Mouse (Mus musculus) adrenal gland, postnatal 0 days (tissue): ENCODE data around the gene Vps9d1. TPM values are rescaled to one million over a fixed set of nuclear protein-coding genes. Genes with fewer than 3 reads are reported as not detected.

Experiments
- polyA plus RNA-seq: library from polyadenylated mRNA; unstranded; fragments of >200 nt; fragmentation: Nextera tagmentation; extraction: Ambion mirVana; gene quantifications from 2 replicates; pipeline ENCODE4 v1.2.1, GENCODE M21; 2015

The Vps9d1 gene
- polyA plus RNA-seq: 17.0 and 18.7 TPM in 2 replicates

GRCm38 (mm10) chr8:123254099-123254885 is at the start of gene Vps9d1, which contains the start of gene Zfp276:
Gene Vps9d1 (minus strand): TSS chr8:123254348.
Gene Zfp276 (plus strand): TSS chr8:123254195.

GRCm38 (mm10) chr8:123235520-123236497 is 18.3 kb downstream of the Vps9d1 start, which contains the start of gene Spata2l:
Gene Spata2l (minus strand): TSS chr8:123236233.

GRCm38 (mm10) chr8:123224278-123225266 is 29.6 kb downstream of the Vps9d1 start, which contains the start of gene Cdk10:
Gene Cdk10 (plus strand): TSS chr8:123224842.

GRCm38 (mm10) chr8:123212321-123213117 is 41.6 kb downstream of the Vps9d1 start, which contains the start of the genes Chmp1a and Spata33:
Gene Chmp1a (minus strand): TSS chr8:123212763.
Gene Spata33 (plus strand): TSS chr8:123212832.

Other genes with a start within 250 kb of the Vps9d1 start
- gene Ankrd11, start 212.1 kb downstream of the Vps9d1 start, polyA plus RNA-seq: 49.6 and 63.9 TPM in 2 replicates
- 30.4 and 53.2 TPM in 2 replicates for gene Spg7, start 191.4 kb downstream of the Vps9d1 start, polyA plus RNA-seq
- 1,556 and 1,800 TPM in 2 replicates for gene Rpl13, start 152.0 kb downstream of the Vps9d1 start, polyA plus RNA-seq
- gene Cpne7, start 137.0 kb downstream of the Vps9d1 start, polyA plus RNA-seq: 1.9 and 2.1 TPM in 2 replicates
- 32.0 and 64.8 TPM in 2 replicates for gene Sult5a1, start 96.0 kb downstream of the Vps9d1 start, polyA plus RNA-seq
- 39.7 and 90.2 TPM in 2 replicates for gene Dpep1, start 68.1 kb downstream of the Vps9d1 start, polyA plus RNA-seq
- 135 and 154 TPM in 2 replicates for gene Chmp1a, start 41.6 kb downstream of the Vps9d1 start, polyA plus RNA-seq
- gene Spata33, start 41.5 kb downstream of the Vps9d1 start, polyA plus RNA-seq: 4.3 and 5.1 TPM in 2 replicates
- gene Cdk10, start 29.5 kb downstream of the Vps9d1 start, polyA plus RNA-seq: 27.2 and 30.8 TPM in 2 replicates
- 3.3 and 8.4 TPM in 2 replicates for gene Spata2l, start 18.1 kb downstream of the Vps9d1 start, polyA plus RNA-seq
- gene Zfp276, start 153 bp downstream of the Vps9d1 start, polyA plus RNA-seq: 11.6 and 13.3 TPM in 2 replicates
- 5.5 and 11.5 TPM in 2 replicates for gene Fanca, start 64.2 kb upstream of the Vps9d1 start, polyA plus RNA-seq
- 4.2 and 6.7 TPM in 2 replicates for gene Spire2, start 78.4 kb upstream of the Vps9d1 start, polyA plus RNA-seq
- gene Tcf25, start 119.4 kb upstream of the Vps9d1 start, polyA plus RNA-seq: 127 and 188 TPM in 2 replicates
- 0.05 TPM in 1 of 2 replicates, not detected in the other for gene Mc1r, start 152.8 kb upstream of the Vps9d1 start, polyA plus RNA-seq
- gene Tubb3, start 157.1 kb upstream of the Vps9d1 start, polyA plus RNA-seq: 93.9 and 334 TPM in 2 replicates
- 21.8 and 22.2 TPM in 2 replicates for gene Def8, start 169.2 kb upstream of the Vps9d1 start, polyA plus RNA-seq
- gene Afg3l1, start 223.6 kb upstream of the Vps9d1 start, polyA plus RNA-seq: 22.6 and 45.2 TPM in 2 replicates